Mouse (Mus musculus) v-Abl transformed pro-B cells (cell line): Measurements from ENCODE around the gene Sned1.

ENCODE experiments used
- in situ Hi-C, 2 experiments: fragments of 400-800 bp; cut with MboI; formaldehyde crosslinking; loops; one replicate each; pipeline ENCODE4 v1.15.1; 2025; ENCODE audit not compliant: unreplicated experiment in 2 of 2

Sned1 gene

GRCm38 (mm10) chr1:93227303-93227975, 8.2 kb upstream of the Sned1 start:
- in situ Hi-C loops: loop anchor here in 1 of 2 experiments (10.0 kb wide), 2 partner anchors 77 to 117 kb away; partner anchors contain the start of genes Mterf4, Pask and Ppp1r7

DNA sequence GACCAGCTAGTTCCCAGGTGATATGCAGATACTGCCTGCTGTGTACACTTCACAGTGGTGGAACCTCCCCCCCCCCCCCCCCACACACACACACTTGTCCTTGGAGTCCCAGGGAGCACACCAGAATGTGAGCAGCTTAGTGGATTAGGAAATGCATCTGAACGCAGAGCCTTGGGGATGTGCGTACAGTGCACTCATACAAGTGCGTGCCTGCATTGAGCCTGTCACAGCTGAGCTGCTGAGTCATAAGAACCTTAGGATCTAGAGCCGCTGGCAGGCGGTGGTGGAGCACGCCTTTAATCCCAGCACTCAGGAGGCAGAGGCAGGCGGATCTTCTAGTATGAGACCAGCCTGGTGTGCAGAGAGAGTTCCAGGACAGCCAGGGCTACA, 7.7 kb upstream of the Sned1 start:
- in situ Hi-C loops: loop anchor here in 1 of 2 experiments (10.0 kb wide), 2 partner anchors 77 to 117 kb away; partner anchors contain the start of genes Mterf4, Pask and Ppp1r7

- in situ Hi-C loops: loop anchor here in 1 of 2 experiments (10.0 kb wide), 2 partner anchors 76 to 116 kb away; partner anchors contain the start of genes Mterf4, Pask and Ppp1r7
These were observed 6.4 kb upstream of the Sned1 start for GRCm38 (mm10) chr1:93229221-93229620.

- in situ Hi-C loops: loop anchor here in 1 of 2 experiments (10.0 kb wide), 2 partner anchors 75 to 115 kb away; partner anchors contain the start of genes Mterf4, Pask and Ppp1r7
These were observed 6.0 kb upstream of the Sned1 start for GRCm38 (mm10) chr1:93229626-93230025.

GRCm38 (mm10) chr1:93236545-93236924, 894 bp downstream of the Sned1 start:
- in situ Hi-C loops: no loop called here

GRCm38 (mm10) chr1:93237676-93238075, 2.0 kb downstream of the Sned1 start:
- in situ Hi-C loops: no loop called here

- in situ Hi-C loops: no loop called here
These were observed 2.6 kb downstream of the Sned1 start for GRCm38 (mm10) chr1:93238201-93238600.

DNA sequence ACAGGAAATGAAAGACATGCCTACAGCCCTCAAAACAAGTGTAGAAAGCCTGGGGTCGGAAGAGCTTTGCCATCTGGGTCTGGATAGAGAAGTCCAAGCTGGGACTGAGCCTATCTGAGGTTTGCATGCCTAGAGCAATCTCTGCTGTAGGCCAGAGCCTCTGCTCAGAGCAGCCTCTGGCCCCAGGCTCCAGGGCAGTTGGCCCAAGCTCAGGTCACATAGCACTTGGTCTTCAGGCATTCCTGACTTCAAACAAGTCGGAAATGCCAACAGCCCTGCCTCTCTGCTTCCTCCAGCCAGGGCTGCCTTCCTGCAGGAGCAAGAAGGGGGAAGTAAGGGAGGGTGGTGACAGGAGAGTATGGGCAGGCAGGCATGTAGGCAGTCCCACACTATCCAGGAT, 10.3 kb downstream of the Sned1 start:
- in situ Hi-C loops: no loop called here

DNA sequence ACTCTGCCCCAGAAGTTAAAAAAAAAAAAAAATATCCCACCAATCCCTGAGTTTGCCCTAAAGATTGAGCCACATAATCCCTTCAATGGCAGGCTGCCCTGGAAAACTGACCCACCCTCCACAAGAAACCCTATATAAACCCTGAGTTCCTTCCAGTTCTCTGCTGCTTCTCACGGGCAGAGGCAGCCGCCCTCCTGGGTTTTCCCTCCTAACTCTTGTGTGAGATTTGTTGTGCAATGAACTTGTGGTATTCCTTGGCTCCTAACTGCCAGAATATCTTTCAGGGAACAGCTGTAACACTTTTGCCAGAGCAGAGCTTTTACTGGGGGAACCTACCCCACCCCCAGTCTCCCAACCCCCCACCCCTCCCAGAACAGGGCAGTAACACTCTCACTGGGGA, 16.9 kb downstream of the Sned1 start:
- in situ Hi-C loops: no loop called here

DNA sequence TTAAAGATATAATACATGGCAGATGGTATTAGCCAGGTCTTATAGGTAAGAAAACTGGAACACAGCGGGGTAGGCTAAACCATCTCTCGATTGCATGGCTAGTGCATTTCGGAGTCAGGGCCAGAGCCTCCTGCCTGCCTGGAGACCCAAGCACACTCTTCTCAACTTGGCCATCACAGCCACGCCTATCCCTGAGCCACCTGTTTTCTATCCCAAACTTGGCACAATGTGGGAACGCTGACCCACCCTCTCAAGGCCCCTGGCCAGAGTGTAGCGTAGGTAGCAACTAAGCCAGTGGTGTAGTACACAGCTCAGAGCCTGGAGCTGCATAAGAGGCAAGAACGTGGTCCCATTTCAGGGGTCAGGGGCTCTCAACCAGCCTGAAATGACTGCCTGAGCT, 20.1 kb downstream of the Sned1 start:
- in situ Hi-C loops: no loop called here

GRCm38 (mm10) chr1:93257560-93257959, 21.9 kb downstream of the Sned1 start:
- in situ Hi-C loops: no loop called here

GRCm38 (mm10) chr1:93267207-93267606, 31.6 kb downstream of the Sned1 start:
- in situ Hi-C loops: no loop called here

- in situ Hi-C loops: no loop called here
These were observed 32.6 kb downstream of the Sned1 start for GRCm38 (mm10) chr1:93268246-93268645.

GRCm38 (mm10) chr1:93270516-93271240, 35.0 kb downstream of the Sned1 start:
- in situ Hi-C loops: no loop called here

DNA sequence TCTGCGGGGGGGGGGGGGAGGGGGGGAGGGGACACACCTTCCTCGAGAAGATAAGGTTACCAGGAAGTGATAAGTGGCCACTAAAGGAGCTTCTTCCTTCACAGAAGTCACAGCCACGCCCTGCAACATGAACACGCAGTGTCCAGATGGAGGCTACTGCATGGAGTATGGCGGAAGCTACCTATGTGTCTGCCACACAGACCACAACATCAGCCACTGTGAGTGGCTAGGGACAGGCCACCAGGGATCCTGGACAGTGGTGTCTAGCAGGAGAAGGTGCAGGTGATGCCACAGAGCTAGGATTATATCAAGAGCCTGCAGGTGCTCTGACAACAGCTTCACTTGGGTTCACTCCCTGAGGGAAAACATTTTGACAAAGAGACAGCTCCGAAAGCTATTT, 36.1 kb downstream of the Sned1 start:
- in situ Hi-C loops: no loop called here

DNA sequence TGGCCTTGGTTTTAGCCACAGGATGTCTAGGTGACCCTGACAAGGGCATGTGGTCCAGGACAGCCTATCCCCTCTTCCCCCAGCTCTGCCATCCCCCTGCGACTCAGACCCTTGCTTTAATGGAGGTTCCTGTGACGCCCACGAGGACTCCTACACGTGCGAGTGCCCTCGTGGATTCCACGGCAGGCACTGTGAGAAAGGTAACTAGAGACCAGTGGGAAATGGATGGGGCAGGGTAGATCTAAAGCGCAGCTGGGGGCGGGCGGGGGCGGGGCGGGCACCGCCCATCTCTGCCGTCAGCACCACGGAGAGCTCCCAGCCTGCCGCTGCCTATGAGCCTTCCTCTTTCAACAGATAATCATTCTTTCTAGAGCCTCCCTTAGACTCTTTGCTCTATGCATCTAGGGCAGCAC, 36.8 kb downstream of the Sned1 start:
- in situ Hi-C loops: no loop called here

DNA sequence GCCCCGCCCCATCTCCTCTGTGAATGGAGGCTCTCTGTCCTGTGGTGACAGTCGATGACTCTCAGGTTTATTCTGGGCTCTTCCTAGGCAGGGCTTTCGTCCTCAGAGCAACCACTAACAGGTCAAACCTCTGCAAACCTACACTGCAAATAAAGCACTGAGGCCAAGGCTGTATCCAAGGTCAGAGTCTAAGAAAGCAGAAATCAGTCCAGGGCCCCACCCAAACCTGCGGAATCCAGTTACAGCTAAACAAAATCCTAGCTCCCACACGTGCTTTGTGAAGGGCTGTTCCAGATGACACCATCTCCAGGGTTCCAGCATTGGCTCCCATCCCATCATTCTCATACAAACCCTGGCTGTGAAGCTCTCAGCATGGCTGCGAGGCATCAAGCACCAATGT, 39.9 kb downstream of the Sned1 start:
- in situ Hi-C loops: no loop called here

GRCm38 (mm10) chr1:93277041-93277440, 41.4 kb downstream of the Sned1 start:
- in situ Hi-C loops: no loop called here

- in situ Hi-C loops: no loop called here
These were observed 54.1 kb downstream of the Sned1 start for GRCm38 (mm10) chr1:93289678-93290214.

DNA sequence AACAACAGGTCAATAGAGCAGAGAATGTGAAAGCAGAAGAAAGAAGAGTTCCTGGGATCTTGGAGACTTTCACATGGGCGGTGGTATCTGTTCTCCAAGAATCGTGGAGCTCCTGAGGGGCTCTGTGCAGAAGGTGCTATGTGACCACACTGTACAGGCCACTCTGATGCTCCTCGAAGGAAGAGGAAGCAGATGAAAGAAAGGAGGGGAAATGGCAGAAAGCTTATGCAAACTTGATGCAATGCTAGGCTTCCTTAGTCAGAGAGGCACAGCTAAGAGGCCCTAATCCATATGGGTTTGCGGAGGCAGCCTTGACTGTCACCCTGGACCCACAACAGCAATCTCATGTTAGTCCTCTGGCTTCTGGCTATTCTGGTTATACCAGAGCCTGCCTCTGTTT, 55.3 kb downstream of the Sned1 start:
- in situ Hi-C loops: no loop called here

DNA sequence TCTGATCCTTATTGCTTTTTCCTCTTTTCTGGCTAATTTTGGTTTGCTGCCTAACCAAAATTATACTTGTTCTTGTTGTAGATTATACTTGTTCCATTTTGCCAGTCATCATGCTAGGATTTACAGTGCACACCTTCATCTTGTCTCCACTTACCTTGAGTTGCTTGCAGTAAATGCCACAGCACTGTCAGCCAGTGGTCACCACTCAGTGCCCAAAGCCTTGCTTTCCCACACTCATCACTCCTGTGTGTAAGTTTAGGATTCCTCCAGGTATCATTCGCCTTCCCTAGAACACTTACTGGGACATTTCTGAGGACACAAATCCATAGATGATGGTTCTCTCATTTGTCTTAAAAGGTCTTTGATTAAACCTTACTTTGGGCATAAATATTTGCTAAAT, 56.0 kb downstream of the Sned1 start:
- in situ Hi-C loops: no loop called here

DNA sequence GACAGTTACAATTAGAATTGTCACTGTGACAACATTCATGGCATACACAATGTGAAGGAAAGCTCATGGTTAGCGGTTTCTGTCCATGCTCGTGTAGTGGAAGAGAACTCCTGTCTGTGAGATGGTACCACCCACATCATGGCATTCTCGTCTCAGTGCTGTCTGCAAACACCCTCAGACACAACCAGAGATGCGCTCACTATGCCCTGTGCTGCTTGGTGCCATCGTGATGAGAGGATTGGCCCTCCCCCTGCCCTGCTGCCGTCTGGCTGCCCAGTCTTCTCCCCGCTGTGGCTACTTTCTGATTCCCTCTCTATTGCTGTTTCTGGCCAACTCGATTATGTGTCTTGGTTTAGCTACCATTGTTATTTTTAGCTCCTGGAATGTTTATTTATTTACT, 56.4 kb downstream of the Sned1 start:
- in situ Hi-C loops: no loop called here
